Mouse (Mus musculus): ENCODE measurements around the gene Fam198a. TPM values are rescaled to one million over a fixed set of nuclear protein-coding genes. Genes with fewer than 3 reads are reported as not detected.

Gene Fam198a
- total and polyA plus RNA-seq, 2 experiments from 2014 or later = 1.6 to 5.7 TPM

DNA sequence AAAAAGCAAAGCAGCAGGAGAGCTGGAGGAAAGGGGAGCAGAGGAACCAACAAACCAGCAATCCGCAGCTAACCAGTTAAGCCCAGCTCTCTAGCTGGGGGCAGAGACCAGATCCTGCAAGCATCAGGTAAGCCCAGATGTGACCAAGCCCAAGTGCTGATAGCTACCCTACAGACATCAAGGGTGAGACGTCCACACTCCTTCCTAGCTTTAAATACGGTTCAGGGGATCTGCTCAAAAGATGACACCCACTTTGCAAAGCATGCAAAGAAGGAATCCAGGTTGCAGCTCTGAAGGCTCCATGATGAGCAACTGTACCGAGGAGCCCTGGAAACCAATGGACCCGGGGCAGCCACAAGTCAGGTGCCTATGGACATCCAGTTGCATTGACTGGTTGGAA, 44.3 kb upstream of the Fam198a start:
- no peak overlapping the region for H3K9ac ChIP-seq
- H3K27ac ChIP-seq (ENCODE audit: low read depth, low read length) = no peak overlapping the region
- TF ChIP-seq CTCF (IDR thresholded peaks at IDR 0.05; ENCODE audit: low read depth) = no peak
- ATAC-seq (no peak), DNase-seq (no peak)
- no peaks in the 10 kb centered on the region for H3K9me3 ChIP-seq (ENCODE audit: low read length)
- H3K4me3 ChIP-seq (ENCODE audit: low read depth, low read length) = no peak overlapping the region
- H3K4me1 ChIP-seq (ENCODE audit: insufficient read depth) = no peaks in the 10 kb centered on the region
- H3K27me3 ChIP-seq (ENCODE audit: insufficient read depth, low read length) = no peaks in the 10 kb centered on the region
- H3K4me2 ChIP-seq (ENCODE audit: low read depth) = no peak overlapping the region
- WGBS = 86% methylated on average over 5 of the region's 5 CpGs
- H3K36me3 ChIP-seq (ENCODE audit: insufficient read depth) = no peaks in the 10 kb centered on the region

GRCm38 (mm10) chr9:121907356-121908070, 43.3 kb upstream of the Fam198a start:
- Histone ChIP-seq H3K27ac (ENCODE audit: low read depth, low read length) (no peak overlapping the region), H3K4me1 (ENCODE audit: insufficient read depth) (no peaks in the 10 kb centered on the region), H3K9ac (no peak overlapping the region), H3K9me3 (ENCODE audit: low read length) (no peaks in the 10 kb centered on the region), H3K27me3 (ENCODE audit: insufficient read depth, low read length) (no peaks in the 10 kb centered on the region), H3K36me3 (ENCODE audit: insufficient read depth) (no peaks in the 10 kb centered on the region), H3K4me3 (ENCODE audit: low read depth, low read length) (no peak overlapping the region), H3K4me2 (ENCODE audit: low read depth) (no peak overlapping the region)
- ATAC-seq = no peak
- 78% methylated on average over 10 of the region's 10 CpGs for WGBS
- DNase-seq = no peak
- no peak for TF ChIP-seq CTCF (IDR thresholded peaks at IDR 0.05; ENCODE audit: low read depth)

GRCm38 (mm10) chr9:121908321-121908720, 42.5 kb upstream of the Fam198a start:
- H3K36me3 ChIP-seq (ENCODE audit: insufficient read depth) = no peaks in the 10 kb centered on the region
- ATAC-seq (no peak), DNase-seq (no peak)
- no peak overlapping the region for H3K9ac ChIP-seq
- H3K27me3 ChIP-seq (ENCODE audit: insufficient read depth, low read length) = no peaks in the 10 kb centered on the region
- no peak overlapping the region for H3K27ac ChIP-seq (ENCODE audit: low read depth, low read length)
- WGBS = 90% methylated on average over 17 of the region's 17 CpGs
- H3K4me1 ChIP-seq (ENCODE audit: insufficient read depth) = no peaks in the 10 kb centered on the region
- no peaks in the 10 kb centered on the region for H3K9me3 ChIP-seq (ENCODE audit: low read length)
- H3K4me3 ChIP-seq (ENCODE audit: low read depth, low read length) = no peak overlapping the region
- H3K4me2 ChIP-seq (ENCODE audit: low read depth) = no peak overlapping the region
- no peak for TF ChIP-seq CTCF (IDR thresholded peaks at IDR 0.05; ENCODE audit: low read depth)

DNA sequence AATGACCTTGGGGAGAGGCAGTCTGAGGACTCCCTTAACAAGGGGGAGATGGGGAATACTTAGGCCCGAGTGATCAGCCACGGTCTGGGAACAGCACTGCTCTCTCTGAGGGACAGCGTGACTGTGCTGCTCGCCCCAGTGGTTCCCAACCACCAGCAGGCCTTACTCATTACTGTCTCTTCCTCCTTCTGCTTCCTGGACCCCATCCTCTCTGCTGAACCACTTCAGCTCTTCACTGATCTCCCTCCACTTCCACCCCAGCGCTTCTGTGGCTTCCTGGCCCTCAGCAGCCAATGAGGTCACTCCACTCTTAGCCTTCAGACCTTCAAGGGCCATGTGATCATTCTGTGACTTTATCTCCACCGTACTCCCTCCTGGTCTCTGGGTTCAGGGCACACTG, 41.2 kb upstream of the Fam198a start:
- DNase-seq (no peak), ATAC-seq (no peak)
- no peaks in the 10 kb centered on the region for H3K9me3 ChIP-seq (ENCODE audit: low read length)
- 85% methylated on average over 6 of the region's 6 CpGs for WGBS
- H3K27ac ChIP-seq (ENCODE audit: low read depth, low read length) = no peak overlapping the region
- H3K36me3 ChIP-seq (ENCODE audit: insufficient read depth) = no peaks in the 10 kb centered on the region
- H3K4me3 ChIP-seq (ENCODE audit: low read depth, low read length) = no peak overlapping the region
- no peak for TF ChIP-seq CTCF (IDR thresholded peaks at IDR 0.05; ENCODE audit: low read depth)
- H3K4me1 ChIP-seq (ENCODE audit: insufficient read depth) = no peaks in the 10 kb centered on the region
- H3K9ac ChIP-seq = no peak overlapping the region
- no peaks in the 10 kb centered on the region for H3K27me3 ChIP-seq (ENCODE audit: insufficient read depth, low read length)
- H3K4me2 ChIP-seq (ENCODE audit: low read depth) = no peak overlapping the region

- H3K27ac ChIP-seq (ENCODE audit: low read depth, low read length) = no peak overlapping the region
- ATAC-seq (no peak), DNase-seq (no peak)
- H3K27me3 ChIP-seq (ENCODE audit: insufficient read depth, low read length) = no peaks in the 10 kb centered on the region
- no peak overlapping the region for H3K4me3 ChIP-seq (ENCODE audit: low read depth, low read length)
- 93% methylated on average over 7 of the region's 7 CpGs for WGBS
- H3K9me3 ChIP-seq (ENCODE audit: low read length) = no peaks in the 10 kb centered on the region
- no peak overlapping the region for H3K4me2 ChIP-seq (ENCODE audit: low read depth)
- no peak overlapping the region for H3K9ac ChIP-seq
- H3K36me3 ChIP-seq (ENCODE audit: insufficient read depth) = no peaks in the 10 kb centered on the region
- H3K4me1 ChIP-seq (ENCODE audit: insufficient read depth) = no peaks in the 10 kb centered on the region
- TF ChIP-seq CTCF (IDR thresholded peaks at IDR 0.05; ENCODE audit: low read depth) = no peak
Observed at GRCm38 (mm10) chr9:121911196-121911595, 39.6 kb upstream of the Fam198a start.

GRCm38 (mm10) chr9:121912786-121913185, 38.0 kb upstream of the Fam198a start:
- Histone ChIP-seq H3K27me3 (ENCODE audit: insufficient read depth, low read length) (no peaks in the 10 kb centered on the region), H3K9me3 (ENCODE audit: low read length) (no peaks in the 10 kb centered on the region), H3K4me1 (ENCODE audit: insufficient read depth) (no peaks in the 10 kb centered on the region), H3K27ac (ENCODE audit: low read depth, low read length) (no peak overlapping the region), H3K36me3 (ENCODE audit: insufficient read depth) (no peaks in the 10 kb centered on the region), H3K4me3 (ENCODE audit: low read depth, low read length) (no peak overlapping the region), H3K4me2 (ENCODE audit: low read depth) (no peak overlapping the region), H3K9ac (no peak overlapping the region)
- ATAC-seq = no peak
- DNase-seq = no peak
- TF ChIP-seq CTCF (IDR thresholded peaks at IDR 0.05; ENCODE audit: low read depth) = no peak
- WGBS = 87% methylated on average over 4 of the region's 4 CpGs

DNA sequence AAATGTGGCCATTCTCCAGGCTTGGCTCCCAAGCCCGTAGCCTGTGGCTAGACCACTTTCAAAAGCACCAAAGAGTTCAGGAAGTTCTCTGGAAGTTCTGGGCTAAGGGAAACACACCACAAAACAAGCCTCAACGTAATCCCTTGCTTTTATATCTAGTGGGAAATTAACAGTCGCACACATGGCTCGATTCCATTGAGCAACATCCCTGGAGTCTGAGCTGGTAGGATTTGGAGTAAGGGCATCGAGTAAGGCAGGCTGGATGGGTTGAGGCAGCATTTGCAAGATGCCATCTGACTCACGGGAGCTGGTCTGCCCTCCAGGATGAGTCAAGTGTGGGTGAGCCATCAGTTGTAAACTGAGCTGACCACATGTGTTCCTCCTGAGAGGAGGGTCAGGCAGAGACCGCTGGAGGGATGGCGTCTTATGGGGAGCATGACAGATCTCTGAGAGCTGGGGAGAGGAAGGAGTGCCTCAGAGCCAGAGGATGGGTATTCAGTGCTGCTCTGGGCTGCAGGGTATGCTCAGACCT, 36.5 kb upstream of the Fam198a start:
- TF ChIP-seq CTCF (IDR thresholded peaks at IDR 0.05; ENCODE audit: low read depth) = no peak
- no peaks in the 10 kb centered on the region for H3K4me1 ChIP-seq (ENCODE audit: insufficient read depth)
- no peaks in the 10 kb centered on the region for H3K36me3 ChIP-seq (ENCODE audit: insufficient read depth)
- no peak overlapping the region for H3K9ac ChIP-seq
- no peaks in the 10 kb centered on the region for H3K27me3 ChIP-seq (ENCODE audit: insufficient read depth, low read length)
- H3K27ac ChIP-seq (ENCODE audit: low read depth, low read length) = no peak overlapping the region
- H3K4me2 ChIP-seq (ENCODE audit: low read depth) = no peak overlapping the region
- no peak overlapping the region for H3K4me3 ChIP-seq (ENCODE audit: low read depth, low read length)
- WGBS = 90% methylated on average over 8 of the region's 8 CpGs
- DNase-seq = no peak
- no peaks in the 10 kb centered on the region for H3K9me3 ChIP-seq (ENCODE audit: low read length)
- ATAC-seq = no peak

All from forebrain, postnatal 0 days (tissue).